Mouse (Mus musculus) E14TG2a.4 (cell line): ENCODE measurements around the gene Clic4.
A peak's percentile ranks its signal among the peaks of the same experiment; 100 is the strongest.

Experiments
- H3K27me3 ChIP-seq: 2 replicates; pipeline ENCODE4 v1.6.1; 2014; ENCODE audit warnings: low read length, control low read depth; ENCODE audit not compliant: insufficient read depth
- H3K36me3 ChIP-seq: 2 replicates; pipeline ENCODE4 v1.6.1; 2014; ENCODE audit warnings: low read length, control low read depth; ENCODE audit not compliant: insufficient read depth
- H3K4me1 ChIP-seq: replicated peaks from 2 replicates; pipeline ENCODE4 v1.6.1; 2014; ENCODE audit warnings: low read depth, low read length, control low read depth
- H3K4me3 ChIP-seq: replicated peaks from 2 replicates; pipeline ENCODE4 v1.5.1; 2014; ENCODE audit warnings: mild to moderate bottlenecking, low read length
- H3K9me3 ChIP-seq: 2 replicates; pipeline ENCODE4 v1.6.1; 2014; ENCODE audit warnings: low read length, control low read depth
- CTCF ChIP-seq: conservative IDR thresholded peaks from 2 replicates; pipeline ENCODE4 v1.5.1; 2014; ENCODE audit warnings: low read length
- NANOG ChIP-seq: IDR thresholded peaks from 2 replicates; pipeline ENCODE4 v1.6.1; 2014; ENCODE audit warnings: borderline replicate concordance, low read length, mixed read lengths
- POU5F1 ChIP-seq: IDR thresholded peaks from 2 replicates; pipeline ENCODE4 v1.6.1; 2014; ENCODE audit warnings: low read length, borderline replicate concordance

Gene Clic4

GRCm38 (mm10) chr4:135309726-135310125 lies 37.1 kb upstream of the Clic4 start:
- TF ChIP-seq POU5F1 = no peak
- no peak for TF ChIP-seq NANOG
- no peak for TF ChIP-seq CTCF
- no peaks in the 10 kb centered on the region for H3K9me3 ChIP-seq
- no peaks in the 10 kb centered on the region for H3K27me3 ChIP-seq
- 0 out of 2 replicates have a peak overlapping the region, but pooled peaks have one; percentile 45 for H3K4me3 ChIP-seq
- H3K36me3 ChIP-seq = peaks cover 4% of the 10 kb centered on the region
- peaks cover 91% of the 10 kb centered on the region for H3K4me1 ChIP-seq

- peaks cover 91% of the 10 kb centered on the region for H3K4me1 ChIP-seq
- TF ChIP-seq NANOG (no peak), CTCF (no peak), POU5F1 (no peak)
- H3K9me3 ChIP-seq = no peaks in the 10 kb centered on the region
- H3K27me3 ChIP-seq = no peaks in the 10 kb centered on the region
- peak overlapping the region; percentile 45; the same call in 1 of the 2 replicates for H3K4me3 ChIP-seq
- H3K36me3 ChIP-seq = no peaks in the 10 kb centered on the region
These were observed 36.6 kb upstream of the Clic4 start for GRCm38 (mm10) chr4:135309112-135309659.

- Histone ChIP-seq H3K36me3 (no peaks in the 10 kb centered on the region), H3K4me3 (peak overlapping the region; percentile 71)
- TF ChIP-seq NANOG = no peak
- TF ChIP-seq POU5F1 = 0 out of 2 replicates have a peak, but pooled peaks have one; percentile 21
These were observed 34.5 kb upstream of the Clic4 start for GRCm38 (mm10) chr4:135306971-135307632.

GRCm38 (mm10) chr4:135306533-135306932 lies 33.9 kb upstream of the Clic4 start:
- TF ChIP-seq NANOG = no peak
- no peak for TF ChIP-seq POU5F1
- TF ChIP-seq CTCF = no peak
- H3K9me3 ChIP-seq = no peaks in the 10 kb centered on the region
- no peaks in the 10 kb centered on the region for H3K27me3 ChIP-seq
- peak overlapping the region; percentile 71 for H3K4me3 ChIP-seq
- peaks cover 91% of the 10 kb centered on the region for H3K4me1 ChIP-seq
- H3K36me3 ChIP-seq = no peaks in the 10 kb centered on the region

More at GRCm38 (mm10) chr4:135306971-135307632, 34.5 kb upstream of the Clic4 start:
- Histone ChIP-seq H3K9me3 (no peaks in the 10 kb centered on the region), H3K27me3 (no peaks in the 10 kb centered on the region), H3K4me1 (peaks cover 87% of the 10 kb centered on the region)

GRCm38 (mm10) chr4:135302261-135302660 lies 29.6 kb upstream of the Clic4 start:
- Histone ChIP-seq H3K4me3 (no peak overlapping the region), H3K9me3 (no peaks in the 10 kb centered on the region), H3K36me3 (no peaks in the 10 kb centered on the region), H3K4me1 (peaks cover 83% of the 10 kb centered on the region), H3K27me3 (no peaks in the 10 kb centered on the region)
- TF ChIP-seq CTCF (no peak), NANOG (no peak), POU5F1 (no peak)

- Histone ChIP-seq H3K4me1 (peaks cover 85% of the 10 kb centered on the region), H3K36me3 (no peaks in the 10 kb centered on the region), H3K4me3 (no peak overlapping the region), H3K27me3 (no peaks in the 10 kb centered on the region), H3K9me3 (no peaks in the 10 kb centered on the region)
- TF ChIP-seq CTCF = no peak
- TF ChIP-seq POU5F1 = no peak
- TF ChIP-seq NANOG = no peak
These were observed 28.6 kb upstream of the Clic4 start for GRCm38 (mm10) chr4:135301166-135301565.

- TF ChIP-seq NANOG = no peak
- no peak for TF ChIP-seq CTCF
- no peak for TF ChIP-seq POU5F1
- H3K9me3 ChIP-seq = no peaks in the 10 kb centered on the region
- H3K27me3 ChIP-seq = no peaks in the 10 kb centered on the region
- H3K4me1 ChIP-seq = peaks cover 78% of the 10 kb centered on the region
- H3K36me3 ChIP-seq = no peaks in the 10 kb centered on the region
- H3K4me3 ChIP-seq = peak overlapping the region; percentile 69
These were observed 27.8 kb upstream of the Clic4 start for GRCm38 (mm10) chr4:135300248-135301041.

- no peaks in the 10 kb centered on the region for H3K27me3 ChIP-seq
These were observed 26.1 kb upstream of the Clic4 start for GRCm38 (mm10) chr4:135298680-135299079.

More at GRCm38 (mm10) chr4:135298680-135299079, 26.1 kb upstream of the Clic4 start:
- TF ChIP-seq CTCF = no peak
- TF ChIP-seq NANOG = no peak
- TF ChIP-seq POU5F1 = no peak
- Histone ChIP-seq H3K4me3 (peak overlapping the region; percentile 69), H3K36me3 (no peaks in the 10 kb centered on the region), H3K4me1 (peaks cover 78% of the 10 kb centered on the region), H3K9me3 (no peaks in the 10 kb centered on the region)
